Mouse (Mus musculus) megakaryocyte, embryonic 14.5 days (primary cell): ENCODE measurements around the gene Aldh16a1. TPM values are rescaled to one million over a fixed set of nuclear protein-coding genes. Genes with fewer than 3 reads are reported as not detected.
A peak's percentile ranks its signal among the peaks of the same experiment; 100 is the strongest.

Source experiments
- H3K27me3 ChIP-seq: replicated peaks from 2 replicates; pipeline ENCODE3; 2012; ENCODE audit warnings: inconsistent platforms
- H3K36me3 ChIP-seq: replicated peaks from 2 replicates; pipeline ENCODE3; 2012; ENCODE audit warnings: low read length, inconsistent platforms, mixed read lengths
- H3K4me1 ChIP-seq: 2 replicates; pipeline ENCODE4 v1.6.1; 2012; ENCODE audit warnings: inconsistent platforms
- H3K4me3 ChIP-seq: replicated peaks from 2 replicates; pipeline ENCODE3; 2012; ENCODE audit warnings: moderate library complexity, mild to moderate bottlenecking, inconsistent platforms
- H3K9me3 ChIP-seq: 2 replicates; pipeline ENCODE4 v1.6.1; 2012; ENCODE audit warnings: inconsistent platforms
- FLI1 ChIP-seq: IDR thresholded peaks from 2 replicates; pipeline ENCODE4 v1.6.1; 2012; ENCODE audit warnings: low read length, inconsistent platforms, mixed read lengths
- GATA1 ChIP-seq: IDR thresholded peaks from 3 replicates; pipeline ENCODE4 v1.6.1; 2012; ENCODE audit warnings: mixed read lengths, low read length, inconsistent platforms, borderline replicate concordance
- polyA plus RNA-seq: library from polyadenylated mRNA; stranded (reverse); fragments of >175 nt; gene quantifications from 2 replicates; pipeline ENCODE4 v1.2.3, GENCODE M21; 2012; ENCODE audit warnings: low replicate concordance; ENCODE audit not compliant: insufficient read depth

Gene Aldh16a1
- polyA plus RNA-seq, 1 experiment = 76.4 TPM

- no peak for TF ChIP-seq GATA1
- TF ChIP-seq FLI1 = no peak
- Histone ChIP-seq H3K27me3 (peaks cover 98% of the 10 kb centered on the region), H3K36me3 (peaks cover 4% of the 10 kb centered on the region), H3K4me1 (peaks cover 32% of the 10 kb centered on the region), H3K9me3 (peaks cover 54% of the 10 kb centered on the region), H3K4me3 (no peak overlapping the region)
Observed at GRCm38 (mm10) chr7:45167761-45168445, 13.5 kb upstream of the Aldh16a1 start.

- TF ChIP-seq FLI1 (no peak), GATA1 (no peak)
- Histone ChIP-seq H3K9me3 (peaks cover 44% of the 10 kb centered on the region), H3K4me3 (no peak overlapping the region), H3K36me3 (peaks cover 4% of the 10 kb centered on the region), H3K27me3 (peaks cover 95% of the 10 kb centered on the region), H3K4me1 (peaks cover 41% of the 10 kb centered on the region)
Observed at GRCm38 (mm10) chr7:45166950-45167401, 12.6 kb upstream of the Aldh16a1 start.

- no peak overlapping the region for H3K4me3 ChIP-seq
- peaks cover 46% of the 10 kb centered on the region for H3K4me1 ChIP-seq
- peaks cover 83% of the 10 kb centered on the region for H3K27me3 ChIP-seq
- TF ChIP-seq FLI1 (no peak), GATA1 (no peak)
- peaks cover 34% of the 10 kb centered on the region for H3K9me3 ChIP-seq
- peaks cover 8% of the 10 kb centered on the region for H3K36me3 ChIP-seq
Observed at GRCm38 (mm10) chr7:45165701-45166100, 11.3 kb upstream of the Aldh16a1 start.

- peaks cover 25% of the 10 kb centered on the region for H3K9me3 ChIP-seq
- TF ChIP-seq GATA1 = no peak
- TF ChIP-seq FLI1 = no peak
- H3K4me1 ChIP-seq = peaks cover 46% of the 10 kb centered on the region
- H3K4me3 ChIP-seq = peak overlapping the region; percentile 44
- peaks cover 74% of the 10 kb centered on the region for H3K27me3 ChIP-seq
- peaks cover 17% of the 10 kb centered on the region for H3K36me3 ChIP-seq
Observed at GRCm38 (mm10) chr7:45164833-45165232, 10.4 kb upstream of the Aldh16a1 start.

GRCm38 (mm10) chr7:45163735-45164490 is 9.5 kb upstream of the Aldh16a1 start, which contains the start of gene Slc17a7:
Slc17a7 (plus strand) TSS chr7:45163949.
- peaks cover 22% of the 10 kb centered on the region for H3K36me3 ChIP-seq
- H3K4me3 ChIP-seq = peak within 1 kb of the TSS; percentile 88

GRCm38 (mm10) chr7:45162996-45163615 is 8.7 kb upstream of the Aldh16a1 start:
- peaks cover 30% of the 10 kb centered on the region for H3K36me3 ChIP-seq
- H3K27me3 ChIP-seq = peaks cover 58% of the 10 kb centered on the region
- H3K4me3 ChIP-seq = no peak overlapping the region

More at GRCm38 (mm10) chr7:45163735-45164490, 9.5 kb upstream of the Aldh16a1 start, which contains the start of gene Slc17a7:
- peaks cover 66% of the 10 kb centered on the region for H3K27me3 ChIP-seq
- H3K4me1 ChIP-seq = peaks cover 46% of the 10 kb centered on the region
- TF ChIP-seq FLI1 (no peak), GATA1 (no peak)
- H3K9me3 ChIP-seq = peaks cover 16% of the 10 kb centered on the region

GRCm38 (mm10) chr7:45162551-45162950 is 8.2 kb upstream of the Aldh16a1 start:
- H3K4me3 ChIP-seq = peak overlapping the region; percentile 91
- peaks cover 36% of the 10 kb centered on the region for H3K36me3 ChIP-seq
- H3K27me3 ChIP-seq = peaks cover 52% of the 10 kb centered on the region
- no peak for TF ChIP-seq FLI1
- TF ChIP-seq GATA1 = no peak
- peaks cover 33% of the 10 kb centered on the region for H3K4me1 ChIP-seq
- 0 out of 2 replicates have a peak, but pooled peaks cover 3% of the 10 kb centered on the region for H3K9me3 ChIP-seq

More at GRCm38 (mm10) chr7:45162996-45163615, 8.7 kb upstream of the Aldh16a1 start:
- peaks cover 39% of the 10 kb centered on the region for H3K4me1 ChIP-seq
- TF ChIP-seq GATA1 = no peak
- TF ChIP-seq FLI1 = no peak
- H3K9me3 ChIP-seq = peaks cover 8% of the 10 kb centered on the region; the same call in 1 of the 2 replicates

- TF ChIP-seq FLI1 = no peak
- no peak for TF ChIP-seq GATA1
- H3K27me3 ChIP-seq = peaks cover 45% of the 10 kb centered on the region
- 0 out of 2 replicates have a peak, but pooled peaks cover 2% of the 10 kb centered on the region for H3K9me3 ChIP-seq
- H3K4me3 ChIP-seq = peak overlapping the region; percentile 91
- peaks cover 41% of the 10 kb centered on the region for H3K36me3 ChIP-seq
- H3K4me1 ChIP-seq = peaks cover 30% of the 10 kb centered on the region
Observed at GRCm38 (mm10) chr7:45161612-45162473, 7.5 kb upstream of the Aldh16a1 start.

- H3K27me3 ChIP-seq = peaks cover 37% of the 10 kb centered on the region
- H3K36me3 ChIP-seq = peaks cover 48% of the 10 kb centered on the region
- peaks cover 31% of the 10 kb centered on the region for H3K4me1 ChIP-seq
- TF ChIP-seq GATA1 (no peak), FLI1 (no peak)
- H3K4me3 ChIP-seq = no peak overlapping the region
- H3K9me3 ChIP-seq = no peaks in the 10 kb centered on the region
Observed at GRCm38 (mm10) chr7:45160866-45161265, 6.5 kb upstream of the Aldh16a1 start.
